Mouse (Mus musculus) small intestine, adult 2 months (tissue): ENCODE results near the gene Ppp1r2. TPM values are rescaled to one million over a fixed set of nuclear protein-coding genes. Genes with fewer than 3 reads are reported as not detected.
A peak's percentile ranks its signal among the peaks of the same experiment; 100 is the strongest.

Source experiments
- H3K27ac ChIP-seq: fragments of 200-500 bp; 2 replicates; pipeline ENCODE4 v1.5.1; 2012; ENCODE audit warnings: low read depth, low read length, control low read depth, inconsistent platforms; ENCODE audit not compliant: insufficient read depth
- H3K27me3 ChIP-seq: fragments of 200-500 bp; 2 replicates; pipeline ENCODE4 v1.6.1; 2012; ENCODE audit warnings: mild to moderate bottlenecking, moderate library complexity, low read length, inconsistent platforms; ENCODE audit not compliant: control insufficient read depth, insufficient read depth
- H3K36me3 ChIP-seq: fragments of 200-500 bp; 2 replicates; pipeline ENCODE4 v1.6.1; 2012; ENCODE audit warnings: mild to moderate bottlenecking, low read length, control low read depth, inconsistent platforms; ENCODE audit not compliant: control insufficient read depth, insufficient read depth
- H3K4me1 ChIP-seq: fragments of 200-500 bp; 2 replicates; pipeline ENCODE4 v1.6.1; 2012; ENCODE audit warnings: low read length, inconsistent platforms, mixed read lengths; ENCODE audit not compliant: control insufficient read depth, insufficient read depth, insufficient read length
- H3K4me3 ChIP-seq: fragments of 200-500 bp; 2 replicates; pipeline ENCODE4 v1.5.1; 2012; ENCODE audit warnings: low read depth, mild to moderate bottlenecking, control low read depth, inconsistent platforms, low read length, moderate library complexity
- CTCF ChIP-seq: fragments of 200-500 bp; IDR thresholded peaks from 2 replicates; pipeline ENCODE4 v1.5.1; 2012; ENCODE audit warnings: low read depth, mild to moderate bottlenecking, control low read depth, inconsistent platforms, low read length, moderate library complexity, mixed read lengths; ENCODE audit not compliant: insufficient replicate concordance, insufficient read length; ENCODE audit errors: extremely low read depth
- POLR2A ChIP-seq: fragments of 200-500 bp; IDR thresholded peaks from 2 replicates; pipeline ENCODE4 v1.6.1; 2012; ENCODE audit warnings: low read depth, mild to moderate bottlenecking, control low read depth, inconsistent platforms, low read length, moderate library complexity
- WGBS: fragments of 180-500 bp; shearing (Covaris S2); methylation state at CpG from one replicate; pipeline ENCODE4 v1.1.7; 2018; 5-methylcytosine and 5-hydroxymethylcytosine counted together
- polyA plus RNA-seq: library from polyadenylated mRNA; depleted of rRNA; stranded (reverse); fragments of >200 nt; gene quantifications from 2 replicates; pipeline ENCODE4 v1.2.3, GENCODE M21; 2012

Gene Ppp1r2
- polyA plus RNA-seq, 1 experiment: 83.9 TPM

DNA sequence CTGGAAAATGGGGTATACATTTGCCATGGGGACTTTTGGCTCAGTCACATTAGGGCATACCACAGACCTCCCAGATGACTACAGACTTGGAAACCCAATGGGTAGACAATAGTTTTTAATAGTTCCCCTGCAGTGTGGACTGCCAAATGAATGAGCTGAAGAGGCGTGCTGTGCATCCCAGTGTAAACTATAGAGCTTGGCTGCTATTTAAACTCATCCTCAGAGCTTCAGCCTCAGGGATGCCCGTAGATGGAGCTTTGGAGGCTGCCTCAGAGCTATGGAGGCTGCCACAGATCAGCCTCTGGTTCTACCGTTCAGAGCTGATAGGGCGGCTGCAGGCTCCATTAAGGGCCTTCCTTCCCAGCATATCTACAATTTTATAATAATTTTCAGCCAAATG is 40.2 kb upstream of the Ppp1r2 start:
- no peak for TF ChIP-seq CTCF
- no peak for TF ChIP-seq POLR2A
- Histone ChIP-seq H3K36me3 (no peaks in the 10 kb centered on the region), H3K4me1 (0 out of 2 replicates have a peak, but pooled peaks cover 3% of the 10 kb centered on the region), H3K4me3 (no peak overlapping the region), H3K27ac (0 out of 2 replicates have a peak overlapping the region, but pooled peaks have one; percentile 66), H3K27me3 (no peaks in the 10 kb centered on the region)
- 81% methylated on average over 4 of the region's 4 CpGs for WGBS

DNA sequence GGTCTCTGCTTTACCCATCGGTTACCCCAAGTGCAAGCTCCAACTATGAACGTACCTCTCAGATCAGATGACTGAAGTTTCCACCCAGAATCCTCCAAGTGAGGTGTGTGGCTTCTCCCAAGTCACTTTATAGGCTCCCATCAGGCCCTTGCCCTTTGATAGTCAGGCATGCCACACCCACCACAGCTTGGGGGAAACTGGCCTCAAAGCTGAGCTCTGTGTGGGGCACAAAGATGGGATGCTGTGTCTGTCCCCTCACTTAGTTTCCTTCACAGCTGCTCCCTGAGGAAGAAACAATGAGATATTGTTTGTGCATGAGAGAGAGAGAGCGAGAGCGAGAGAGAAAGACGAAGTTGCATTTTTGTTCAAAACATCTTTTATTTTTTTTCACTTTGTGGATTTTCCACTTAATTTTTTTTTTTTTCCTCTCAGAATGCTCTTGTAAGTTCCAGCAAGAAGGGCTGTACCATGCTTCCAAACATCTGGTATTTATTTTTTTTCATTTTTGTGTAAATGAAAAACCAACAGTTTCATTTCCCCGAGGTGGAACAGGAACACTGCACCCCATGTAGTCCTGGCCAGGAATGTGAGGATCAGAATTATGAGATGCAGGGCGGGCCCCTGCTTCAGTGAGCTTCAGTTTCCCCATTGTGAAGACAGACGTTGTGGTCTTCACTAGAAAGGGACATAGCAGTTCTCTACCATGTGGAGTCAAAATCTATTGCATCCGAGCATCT is 39.6 kb upstream of the Ppp1r2 start, which contains the start of gene Apod:
Gene Apod (minus strand): TSS at position 312 of the 737 bp plus-strand sequence.
- no peaks in the 10 kb centered on the region for H3K27me3 ChIP-seq
- whole genome bisulfite sequencing: 69% methylated on average over 9 of the region's 9 CpGs
- H3K4me3 ChIP-seq: no peak within 1 kb of the TSS
- TF ChIP-seq CTCF (no peak), POLR2A (no peak)
- peak within 1 kb of the TSS; percentile 66; the same call in 1 of the 2 replicates for H3K27ac ChIP-seq
- 0 out of 2 replicates have a peak, but pooled peaks cover 3% of the 10 kb centered on the region for H3K4me1 ChIP-seq
- no peaks in the 10 kb centered on the region for H3K36me3 ChIP-seq

DNA sequence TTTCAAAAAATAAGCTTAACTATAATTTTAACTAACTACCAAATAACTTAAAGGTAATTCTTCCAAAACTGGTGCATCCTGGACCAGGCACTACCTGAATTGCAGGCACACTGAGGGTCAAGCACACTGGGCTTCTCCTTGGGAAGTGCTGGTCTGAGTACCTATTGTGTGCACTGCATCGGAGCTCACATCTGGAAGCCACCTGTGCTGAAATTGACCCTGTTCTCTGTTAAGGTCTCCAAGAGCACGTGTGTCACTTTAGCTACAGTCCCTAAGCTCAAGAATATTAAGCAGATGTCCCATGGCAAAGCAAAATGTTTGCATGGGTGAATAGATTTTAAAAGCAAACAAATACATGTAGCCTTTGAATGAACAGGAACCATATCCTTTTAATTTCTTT is 38.5 kb upstream of the Ppp1r2 start:
- no peaks in the 10 kb centered on the region for H3K27me3 ChIP-seq
- TF ChIP-seq POLR2A (no peak), CTCF (no peak)
- H3K4me3 ChIP-seq: no peak overlapping the region
- WGBS: 77% methylated on average over 2 of the region's 2 CpGs
- no peaks in the 10 kb centered on the region for H3K36me3 ChIP-seq
- 0 out of 2 replicates have a peak, but pooled peaks cover 3% of the 10 kb centered on the region for H3K4me1 ChIP-seq
- H3K27ac ChIP-seq: no peak overlapping the region

DNA sequence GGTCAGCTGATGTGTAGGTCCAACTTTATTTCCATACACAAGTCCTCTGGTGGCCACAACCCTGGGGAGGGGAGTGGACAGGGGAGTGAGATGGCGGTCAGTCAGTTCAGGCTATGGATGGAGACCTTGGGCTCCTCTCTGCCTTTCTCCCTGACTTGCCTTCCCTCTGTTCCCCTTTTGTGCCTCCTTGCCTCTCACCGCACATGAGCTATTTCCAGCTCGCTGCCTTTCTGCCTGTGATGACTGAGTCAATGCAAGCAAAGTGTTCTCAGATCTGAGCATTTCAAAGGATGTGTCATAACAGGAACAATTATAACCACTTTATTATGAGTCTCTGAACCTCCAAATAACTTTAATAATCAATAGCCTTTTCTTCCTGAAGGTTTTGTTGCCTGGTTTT is 37.2 kb upstream of the Ppp1r2 start:
- TF ChIP-seq CTCF (no peak), POLR2A (no peak)
- no peak overlapping the region for H3K4me3 ChIP-seq
- no peaks in the 10 kb centered on the region for H3K36me3 ChIP-seq
- H3K27ac ChIP-seq: no peak overlapping the region
- H3K27me3 ChIP-seq: no peaks in the 10 kb centered on the region
- 0 out of 2 replicates have a peak, but pooled peaks cover 3% of the 10 kb centered on the region for H3K4me1 ChIP-seq
- WGBS: 100% methylated on average over 3 of the region's 3 CpGs

DNA sequence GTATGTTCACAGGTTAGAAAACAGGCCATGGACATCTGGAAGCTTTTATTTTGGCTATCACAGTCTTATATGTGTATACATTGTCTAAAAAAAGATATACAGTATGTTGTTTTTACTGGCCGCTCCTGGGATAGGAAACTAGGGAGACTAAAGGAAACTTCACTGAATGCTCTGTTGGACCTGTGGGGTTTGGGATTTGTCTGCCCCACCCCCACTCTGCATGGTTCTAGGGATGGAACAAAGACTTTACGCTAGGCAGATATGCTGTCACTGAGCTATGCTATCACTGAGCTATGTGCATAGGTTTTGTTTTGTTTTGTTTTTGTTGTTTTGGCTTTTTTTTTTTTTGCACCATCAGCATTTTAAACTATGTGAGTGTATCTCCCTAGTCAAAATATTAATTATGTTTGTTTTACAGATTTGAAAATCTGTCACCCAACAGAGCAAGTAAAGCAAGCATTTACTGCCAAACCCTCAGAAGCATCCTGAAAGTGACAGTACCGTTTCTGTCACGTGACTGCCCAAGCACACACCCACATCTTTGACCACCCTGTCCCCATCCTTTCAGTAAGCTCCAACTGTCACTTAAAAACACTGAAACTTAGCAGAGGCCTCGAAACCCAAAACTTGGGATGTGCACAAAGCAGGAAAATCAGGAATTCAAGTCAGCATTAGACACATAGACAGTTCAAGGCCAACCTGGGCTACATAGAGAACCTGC is 30.3 kb upstream of the Ppp1r2 start:
- TF ChIP-seq POLR2A (no peak), CTCF (no peak)
- Histone ChIP-seq H3K27me3 (no peaks in the 10 kb centered on the region), H3K27ac (no peak overlapping the region), H3K4me3 (no peak overlapping the region), H3K4me1 (no peaks in the 10 kb centered on the region), H3K36me3 (no peaks in the 10 kb centered on the region)
- 81% methylated on average over 5 of the region's 5 CpGs for WGBS

DNA sequence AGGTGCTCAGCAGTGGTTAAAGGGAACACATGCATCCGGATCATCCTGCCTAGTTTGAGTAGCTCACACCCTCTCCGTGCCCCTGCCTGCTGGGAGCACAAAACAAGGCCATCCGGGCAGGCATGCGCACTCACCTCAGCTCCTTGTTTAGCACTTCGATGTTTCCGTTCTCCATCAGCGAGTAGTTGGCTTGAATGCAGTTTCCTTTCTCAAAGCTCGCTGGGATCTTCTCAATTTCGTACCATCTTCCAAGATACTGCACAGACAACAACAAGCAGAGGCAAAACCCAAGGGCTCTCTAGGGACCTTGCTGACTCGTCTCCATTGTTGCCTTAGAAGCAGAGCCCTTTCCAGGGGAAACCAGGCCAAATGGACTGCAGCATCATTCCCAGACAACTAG is 28.2 kb upstream of the Ppp1r2 start:
- no peak overlapping the region for H3K27ac ChIP-seq
- H3K4me3 ChIP-seq: no peak overlapping the region
- H3K27me3 ChIP-seq: no peaks in the 10 kb centered on the region
- no peaks in the 10 kb centered on the region for H3K4me1 ChIP-seq
- no peaks in the 10 kb centered on the region for H3K36me3 ChIP-seq
- 82% methylated on average over 10 of the region's 10 CpGs for WGBS
- TF ChIP-seq CTCF: no peak
- TF ChIP-seq POLR2A: no peak

DNA sequence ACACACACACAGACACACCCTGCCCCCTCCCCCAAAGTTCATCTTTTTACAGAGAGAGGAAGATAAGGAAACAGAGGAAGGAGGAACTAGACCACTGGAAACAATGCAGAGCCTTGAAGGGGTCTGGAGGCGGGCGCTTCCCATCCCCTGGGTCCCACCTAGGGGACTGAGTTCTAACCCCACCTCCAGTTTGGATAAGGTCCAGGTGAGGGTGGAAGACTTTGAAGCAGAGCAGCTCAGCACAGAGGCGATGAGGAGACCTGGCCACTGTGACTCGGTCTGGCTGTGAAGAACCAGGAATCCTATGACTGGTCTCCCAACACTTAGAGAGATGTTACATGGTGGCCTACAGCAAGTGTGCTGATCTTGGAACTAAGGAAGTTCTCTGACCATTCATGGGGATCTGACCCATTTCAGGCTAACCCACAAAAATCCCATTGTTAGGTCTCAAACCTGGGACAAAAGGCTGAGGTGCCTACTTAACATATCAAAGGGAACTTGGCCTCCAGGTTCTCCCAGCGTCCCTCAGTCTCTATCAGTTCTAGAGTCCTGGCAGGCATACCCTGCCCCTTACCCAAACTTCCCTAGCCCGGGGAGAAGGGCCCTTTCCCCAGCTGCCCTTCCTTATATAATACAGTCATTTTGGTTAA is 25.9 kb upstream of the Ppp1r2 start:
- TF ChIP-seq POLR2A (no peak), CTCF (no peak)
- no peak overlapping the region for H3K27ac ChIP-seq
- no peak overlapping the region for H3K4me3 ChIP-seq
- H3K4me1 ChIP-seq: no peaks in the 10 kb centered on the region
- no peaks in the 10 kb centered on the region for H3K27me3 ChIP-seq
- 88% methylated on average over 6 of the region's 6 CpGs for WGBS
- no peaks in the 10 kb centered on the region for H3K36me3 ChIP-seq
